Mouse (Mus musculus) kidney, adult 2 months (tissue): Measurements from ENCODE around the gene Cyp27a1.

Experiments
- CTCF ChIP-seq: fragments of 200-500 bp; conservative IDR thresholded peaks from 2 replicates; pipeline ENCODE4 v1.5.1; 2011; ENCODE audit warnings: low read depth, mild to moderate bottlenecking, control low read depth, low read length, moderate library complexity, mixed read lengths; ENCODE audit not compliant: insufficient read depth, insufficient read length
- POLR2A ChIP-seq: fragments of 200-500 bp; IDR thresholded peaks from one replicate; pipeline ENCODE4 v1.6.1; 2011; ENCODE audit warnings: low read depth, low read length, control low read depth

GRCm38 (mm10) chr1:74712046-74712445 lies 1.3 kb upstream of the Cyp27a1 start:
- TF ChIP-seq CTCF: 0 out of 2 replicates have a peak, but pooled peaks have one; percentile 11
- TF ChIP-seq POLR2A: no peak
